Mouse (Mus musculus) midbrain, embryonic 10.5 days (tissue): ENCODE results near the gene Gorasp1. TPM values are rescaled to one million over a fixed set of nuclear protein-coding genes. Genes with fewer than 3 reads are reported as not detected.

Experiments
- DNase-seq: peaks from one replicate; pipeline ENCODE4 v3.0.0-alpha.2; 2017; ENCODE audit warnings: low spot score
- H3K27ac ChIP-seq: fragments of 300-500 bp; sonication (generic); replicated peaks from 2 replicates; pipeline ENCODE4 v1.5.1; 2016; ENCODE audit warnings: mild to moderate bottlenecking
- H3K27me3 ChIP-seq: fragments of 300-500 bp; sonication (generic); 2 replicates; pipeline ENCODE4 v1.6.1; 2016; ENCODE audit warnings: low read depth, mild to moderate bottlenecking; ENCODE audit not compliant: poor library complexity, severe bottlenecking
- H3K36me3 ChIP-seq: fragments of 300-500 bp; sonication (generic); 2 replicates; pipeline ENCODE4 v1.6.1; 2016; ENCODE audit warnings: mild to moderate bottlenecking, moderate library complexity
- H3K4me1 ChIP-seq: fragments of 300-500 bp; sonication (generic); 2 replicates; pipeline ENCODE4 v1.6.1; 2016
- H3K4me3 ChIP-seq: fragments of 300-500 bp; sonication (generic); 2 replicates; pipeline ENCODE4 v1.5.1; 2016; ENCODE audit warnings: mild to moderate bottlenecking, moderate library complexity
- H3K9me3 ChIP-seq: fragments of 300-500 bp; sonication (generic); replicated peaks from 2 replicates; pipeline ENCODE4 v1.6.1; 2016; ENCODE audit warnings: mild to moderate bottlenecking
- WGBS: fragments of 180-500 bp; shearing (Covaris S2); methylation state at CpG from one replicate; pipeline ENCODE4 v1.1.7; 2016; 5-methylcytosine and 5-hydroxymethylcytosine counted together
- polyA plus RNA-seq: library from polyadenylated mRNA; unstranded; fragments of >200 nt; fragmentation: Nextera tagmentation; extraction: Ambion mirVana; gene quantifications from 2 replicates; pipeline ENCODE4 v1.2.1, GENCODE M21; 2016

Gorasp1 gene
- polyA plus RNA-seq, 1 experiment from 2014 or later: 29.4 TPM

- no peak for DNase-seq
- no peak overlapping the region for H3K27ac ChIP-seq
- peaks cover 96% of the 10 kb centered on the region for H3K36me3 ChIP-seq
- H3K4me1 ChIP-seq: no peaks in the 10 kb centered on the region
- no peaks in the 10 kb centered on the region for H3K27me3 ChIP-seq
- WGBS: 95% methylated on average over 3 of the region's 3 CpGs
- no peak overlapping the region for H3K4me3 ChIP-seq
- no peaks in the 10 kb centered on the region for H3K9me3 ChIP-seq
Measured at GRCm38 (mm10) chr9:119908708-119909107, 28.7 kb downstream of the Gorasp1 start.

- H3K4me1 ChIP-seq: no peaks in the 10 kb centered on the region
- no peaks in the 10 kb centered on the region for H3K9me3 ChIP-seq
- no peaks in the 10 kb centered on the region for H3K27me3 ChIP-seq
- H3K4me3 ChIP-seq: no peak overlapping the region
- 86% methylated on average over 12 of the region's 12 CpGs for WGBS
- no peak overlapping the region for H3K27ac ChIP-seq
- H3K36me3 ChIP-seq: peaks cover 59% of the 10 kb centered on the region
- no peak for DNase-seq
Measured at GRCm38 (mm10) chr9:119902410-119903151, 34.8 kb downstream of the Gorasp1 start.

- Histone ChIP-seq H3K9me3 (no peaks in the 10 kb centered on the region), H3K27me3 (no peaks in the 10 kb centered on the region), H3K27ac (no peak overlapping the region), H3K4me3 (no peak overlapping the region), H3K4me1 (peaks cover 18% of the 10 kb centered on the region), H3K36me3 (peaks cover 29% of the 10 kb centered on the region)
- 85% methylated on average over 2 of the region's 2 CpGs for WGBS
- no peak for DNase-seq
Measured at GRCm38 (mm10) chr9:119899446-119899845, 37.9 kb downstream of the Gorasp1 start.

GRCm38 (mm10) chr9:119895040-119895721 lies 42.2 kb downstream of the Gorasp1 start:
- Histone ChIP-seq H3K36me3 (no peaks in the 10 kb centered on the region), H3K4me3 (peak overlapping the region; percentile 99), H3K27ac (peak overlapping the region; percentile 93), H3K27me3 (peaks cover 19% of the 10 kb centered on the region), H3K4me1 (peaks cover 24% of the 10 kb centered on the region), H3K9me3 (no peaks in the 10 kb centered on the region)
- 2% methylated on average over 57 of the region's 71 CpGs for WGBS
- DNase-seq: no peak

GRCm38 (mm10) chr9:119894339-119895009 lies 42.9 kb downstream of the Gorasp1 start, which contains the start of gene Wdr48:
TSS of gene Wdr48 (plus strand) at chr9:119894878.
- Histone ChIP-seq H3K27ac (peak within 1 kb of the TSS; percentile 93), H3K4me1 (peaks cover 29% of the 10 kb centered on the region), H3K9me3 (no peaks in the 10 kb centered on the region), H3K36me3 (no peaks in the 10 kb centered on the region), H3K4me3 (peak within 1 kb of the TSS; percentile 99), H3K27me3 (peaks cover 20% of the 10 kb centered on the region)
- DNase-seq: peak; percentile 99
- 5% methylated on average over 34 of the region's 34 CpGs for WGBS

GRCm38 (mm10) chr9:119893881-119894280 lies 43.5 kb downstream of the Gorasp1 start:
- Histone ChIP-seq H3K4me1 (peaks cover 35% of the 10 kb centered on the region), H3K4me3 (peak overlapping the region; percentile 99; the same call in 1 of the 2 replicates), H3K27me3 (peaks cover 20% of the 10 kb centered on the region), H3K27ac (no peak overlapping the region; the same call in 1 of the 2 replicates), H3K9me3 (no peaks in the 10 kb centered on the region), H3K36me3 (no peaks in the 10 kb centered on the region)
- 89% methylated on average over 5 of the region's 5 CpGs for WGBS
- no peak for DNase-seq

- no peak overlapping the region for H3K4me3 ChIP-seq
- no peak overlapping the region for H3K27ac ChIP-seq
- DNase-seq: peak; percentile 19
- no peaks in the 10 kb centered on the region for H3K36me3 ChIP-seq
- H3K4me1 ChIP-seq: peaks cover 38% of the 10 kb centered on the region
- peaks cover 30% of the 10 kb centered on the region for H3K27me3 ChIP-seq
- 48% methylated on average over 2 of the region's 2 CpGs for WGBS
- no peaks in the 10 kb centered on the region for H3K9me3 ChIP-seq
Measured at GRCm38 (mm10) chr9:119890692-119891091, 46.7 kb downstream of the Gorasp1 start.

- H3K36me3 ChIP-seq: no peaks in the 10 kb centered on the region
- H3K27me3 ChIP-seq: peaks cover 30% of the 10 kb centered on the region
- H3K4me1 ChIP-seq: peaks cover 28% of the 10 kb centered on the region
- no peak overlapping the region for H3K4me3 ChIP-seq
- H3K27ac ChIP-seq: 0 out of 2 replicates have a peak overlapping the region, but pooled peaks have one; percentile 52
- DNase-seq: no peak
- 73% methylated on average over 9 of the region's 9 CpGs for WGBS
- no peaks in the 10 kb centered on the region for H3K9me3 ChIP-seq
Measured at GRCm38 (mm10) chr9:119889446-119889845, 47.9 kb downstream of the Gorasp1 start.

- Histone ChIP-seq H3K4me3 (no peak overlapping the region), H3K9me3 (no peaks in the 10 kb centered on the region), H3K4me1 (peaks cover 22% of the 10 kb centered on the region), H3K36me3 (no peaks in the 10 kb centered on the region), H3K27me3 (peaks cover 30% of the 10 kb centered on the region), H3K27ac (0 out of 2 replicates have a peak overlapping the region, but pooled peaks have one; percentile 52)
- peak; percentile 65 for DNase-seq
- 21% methylated on average over 2 of the region's 2 CpGs for WGBS
Measured at GRCm38 (mm10) chr9:119888843-119889246, 48.5 kb downstream of the Gorasp1 start.

GRCm38 (mm10) chr9:119887144-119887901 lies 50.0 kb downstream of the Gorasp1 start:
- Histone ChIP-seq H3K4me3 (no peak overlapping the region), H3K27ac (no peak overlapping the region), H3K27me3 (peaks cover 20% of the 10 kb centered on the region), H3K4me1 (peaks cover 22% of the 10 kb centered on the region), H3K9me3 (no peaks in the 10 kb centered on the region), H3K36me3 (no peaks in the 10 kb centered on the region)
- 69% methylated on average over 4 of the region's 4 CpGs for WGBS
- no peak for DNase-seq
